Mouse (Mus musculus) frontal cortex, postnatal 25 days (tissue): ENCODE results near the gene Tbc1d19.

Experiments used
- DNase-seq, 2 experiments: peaks; one replicate each; pipeline ENCODE4 v3.0.0; 2022; ENCODE audit warnings: low spot score in 2 of 2

The Tbc1d19 gene

GRCm38 (mm10) chr5:53909201-53909600, 99.8 kb downstream of the Tbc1d19 start:
- DNase-seq = no peak

GRCm38 (mm10) chr5:53920416-53920815, 111.0 kb downstream of the Tbc1d19 start:
- no peak for DNase-seq

- no peak for DNase-seq
These were observed 112.9 kb downstream of the Tbc1d19 start for GRCm38 (mm10) chr5:53922149-53922904.

GRCm38 (mm10) chr5:53924005-53924404, 114.6 kb downstream of the Tbc1d19 start:
- no peak for DNase-seq

- no peak for DNase-seq
These were observed 117.0 kb downstream of the Tbc1d19 start for GRCm38 (mm10) chr5:53926301-53926855.

DNA sequence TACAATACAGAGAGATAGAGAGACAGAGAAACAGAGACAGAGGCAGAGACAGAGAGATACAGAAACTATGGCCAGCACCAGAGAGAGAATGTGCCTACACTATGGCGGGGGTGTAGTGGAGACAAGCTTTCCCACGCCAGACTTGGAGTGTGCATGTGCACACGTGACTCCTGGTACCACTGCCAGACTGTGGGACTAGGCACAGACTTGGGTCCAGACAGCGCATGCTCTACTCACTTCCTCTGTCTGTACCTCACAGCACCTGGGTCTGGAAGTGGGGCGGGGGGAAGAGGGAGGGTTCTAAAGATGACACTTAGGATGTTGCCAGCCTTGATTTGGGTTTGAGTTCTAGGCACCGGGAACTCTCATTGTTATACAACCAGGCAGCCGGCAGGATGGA, 118.5 kb downstream of the Tbc1d19 start:
- DNase-seq = no peak

GRCm38 (mm10) chr5:53928537-53928936, 119.1 kb downstream of the Tbc1d19 start:
- no peak for DNase-seq

- no peak for DNase-seq
These were observed 119.8 kb downstream of the Tbc1d19 start for GRCm38 (mm10) chr5:53929205-53929614.

DNA sequence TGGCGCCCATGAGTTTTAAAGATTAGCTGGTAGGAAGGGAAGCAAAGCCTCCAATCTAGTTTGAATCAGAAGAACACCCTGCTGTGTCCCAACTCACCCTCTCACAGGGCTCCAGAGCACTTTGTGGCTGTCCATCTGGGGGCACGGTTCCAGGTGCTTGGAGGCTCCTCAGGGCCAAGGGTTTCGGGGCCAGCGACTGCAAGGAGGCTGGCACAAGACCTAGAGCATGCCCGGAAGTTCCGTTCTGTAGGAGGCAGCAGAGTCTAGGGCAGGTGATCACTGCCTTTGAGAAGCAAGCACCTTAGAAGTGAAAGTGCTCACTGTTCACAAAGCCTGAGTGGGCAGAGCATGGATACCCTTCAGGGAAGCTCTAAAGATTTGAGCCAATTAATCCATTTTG, 120.4 kb downstream of the Tbc1d19 start:
- DNase-seq = no peak

GRCm38 (mm10) chr5:53931011-53931410, 121.6 kb downstream of the Tbc1d19 start:
- DNase-seq = no peak

- DNase-seq = no peak
These were observed 124.2 kb downstream of the Tbc1d19 start for GRCm38 (mm10) chr5:53933628-53934027.

- no peak for DNase-seq
These were observed 124.6 kb downstream of the Tbc1d19 start for GRCm38 (mm10) chr5:53934040-53934439.

DNA sequence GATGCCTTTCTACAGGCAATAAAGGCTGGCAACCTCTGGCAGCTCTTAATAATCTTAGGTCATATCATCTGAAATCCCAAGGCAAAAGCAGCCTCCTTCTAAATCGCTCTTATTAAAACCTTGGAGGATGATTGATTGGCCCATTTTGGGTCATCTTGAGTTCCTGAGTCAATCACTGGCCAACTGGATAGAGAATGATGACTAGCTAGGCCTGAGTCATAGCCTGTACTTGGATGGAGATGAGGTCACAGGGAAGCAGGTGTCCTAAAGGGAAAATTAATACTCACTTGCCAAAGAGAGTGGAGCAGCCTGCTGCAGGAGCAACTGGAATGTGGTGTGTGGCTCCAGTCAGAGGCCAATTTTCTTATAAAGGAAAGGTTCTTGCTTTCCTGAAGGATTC, 125.4 kb downstream of the Tbc1d19 start:
- DNase-seq = no peak

GRCm38 (mm10) chr5:53937187-53937586, 127.8 kb downstream of the Tbc1d19 start:
- no peak for DNase-seq

- no peak for DNase-seq
These were observed 129.6 kb downstream of the Tbc1d19 start for GRCm38 (mm10) chr5:53939026-53939425.

DNA sequence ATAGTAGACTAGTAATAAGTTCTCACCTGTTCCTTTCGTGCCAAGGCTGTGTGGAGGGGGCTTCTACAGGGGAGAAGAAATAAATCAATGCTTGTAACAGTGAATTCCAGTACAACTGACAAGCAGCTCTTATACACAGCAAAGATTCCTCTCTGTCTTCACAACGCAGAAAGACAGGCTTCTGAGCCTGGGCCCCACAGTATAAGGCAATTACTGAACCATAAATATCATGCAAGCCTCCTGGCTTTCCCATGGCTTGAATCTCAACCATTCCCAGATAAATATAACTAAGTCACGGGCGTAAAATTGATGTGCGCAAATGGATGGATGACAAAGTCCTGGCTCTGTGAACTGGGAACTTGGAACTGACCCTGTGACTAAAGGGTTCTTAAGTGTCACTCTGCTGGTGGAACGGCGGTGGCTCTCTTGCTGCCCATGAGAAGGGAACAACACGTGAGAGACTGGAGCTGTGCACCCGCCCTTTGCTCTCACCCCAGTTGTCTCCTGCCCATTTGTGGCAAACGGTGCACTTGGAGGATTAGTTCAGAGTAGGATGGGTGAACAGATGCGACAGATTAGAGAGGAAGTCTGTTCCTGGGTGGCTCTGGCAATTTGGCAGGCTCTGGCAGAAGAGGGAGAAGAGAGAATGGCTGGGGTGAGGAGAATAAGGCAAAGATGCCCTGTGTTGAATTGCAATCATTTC, 132.1 kb downstream of the Tbc1d19 start:
- no peak for DNase-seq

DNA sequence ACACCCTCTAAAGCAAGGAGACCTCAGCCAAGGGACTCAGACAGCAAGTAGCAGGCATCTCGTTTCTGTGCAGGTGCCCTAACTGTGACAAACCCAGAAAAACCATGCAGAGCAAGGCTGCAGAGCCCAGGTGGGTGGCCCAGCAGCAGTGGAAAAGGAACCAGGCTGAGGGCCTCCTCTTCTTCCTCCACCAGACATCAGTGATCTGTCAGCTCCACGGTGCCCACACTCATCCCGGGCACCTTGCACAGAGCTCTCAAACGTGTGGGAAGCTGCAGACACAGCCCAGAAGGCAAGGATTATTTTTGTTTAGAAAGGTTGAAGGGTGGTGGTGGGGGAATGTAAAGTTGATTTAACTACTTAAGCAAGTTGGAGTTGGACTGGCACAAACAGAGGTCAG, 132.9 kb downstream of the Tbc1d19 start:
- DNase-seq = no peak

DNA sequence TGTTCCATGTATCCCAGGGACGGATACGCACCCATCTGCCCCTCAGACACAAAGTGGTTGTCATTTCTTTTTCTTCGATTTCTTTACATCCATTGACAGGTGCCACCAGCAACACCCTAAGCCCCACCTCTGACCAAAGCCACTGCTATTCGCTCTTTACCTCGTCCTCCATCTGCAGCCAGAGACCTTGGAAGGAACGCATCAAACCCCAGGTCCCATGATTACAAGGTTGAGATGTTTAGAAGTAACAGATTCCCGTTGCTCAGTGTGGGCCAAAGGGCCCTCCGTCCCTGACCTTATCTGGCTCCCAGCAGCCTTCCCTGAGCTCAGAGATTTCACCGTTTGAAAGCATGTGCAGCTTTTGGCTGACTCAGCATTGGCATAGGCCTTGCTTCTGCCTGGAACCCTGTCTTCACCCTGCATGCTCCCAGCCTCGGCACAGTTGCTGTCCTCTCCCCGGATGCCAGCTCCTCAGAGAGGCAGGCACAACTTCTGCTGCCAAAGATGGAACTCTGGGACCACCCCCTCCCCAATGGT, 134.0 kb downstream of the Tbc1d19 start:
- DNase-seq = no peak

DNA sequence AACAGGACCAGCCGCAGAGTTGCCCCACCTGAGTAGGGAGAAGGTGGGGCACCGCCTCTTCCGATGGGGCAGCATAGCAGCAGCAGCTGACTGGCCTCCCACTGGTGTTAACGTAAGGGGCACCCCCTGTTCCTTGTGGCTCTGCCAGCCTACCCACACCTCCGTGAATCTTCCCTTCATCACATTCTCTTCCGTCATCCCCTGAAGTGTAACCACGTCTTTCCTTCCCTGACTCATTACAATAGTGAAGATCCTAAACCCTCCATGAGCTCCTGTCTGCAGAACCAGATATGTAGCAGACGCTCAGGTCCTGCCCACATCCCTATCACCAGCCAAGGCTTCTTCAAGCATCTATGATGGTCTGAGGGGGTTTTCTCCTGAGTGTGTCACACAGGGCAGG, 137.3 kb downstream of the Tbc1d19 start:
- no peak for DNase-seq

- DNase-seq = no peak
These were observed 138.3 kb downstream of the Tbc1d19 start for GRCm38 (mm10) chr5:53947549-53948183.

DNA sequence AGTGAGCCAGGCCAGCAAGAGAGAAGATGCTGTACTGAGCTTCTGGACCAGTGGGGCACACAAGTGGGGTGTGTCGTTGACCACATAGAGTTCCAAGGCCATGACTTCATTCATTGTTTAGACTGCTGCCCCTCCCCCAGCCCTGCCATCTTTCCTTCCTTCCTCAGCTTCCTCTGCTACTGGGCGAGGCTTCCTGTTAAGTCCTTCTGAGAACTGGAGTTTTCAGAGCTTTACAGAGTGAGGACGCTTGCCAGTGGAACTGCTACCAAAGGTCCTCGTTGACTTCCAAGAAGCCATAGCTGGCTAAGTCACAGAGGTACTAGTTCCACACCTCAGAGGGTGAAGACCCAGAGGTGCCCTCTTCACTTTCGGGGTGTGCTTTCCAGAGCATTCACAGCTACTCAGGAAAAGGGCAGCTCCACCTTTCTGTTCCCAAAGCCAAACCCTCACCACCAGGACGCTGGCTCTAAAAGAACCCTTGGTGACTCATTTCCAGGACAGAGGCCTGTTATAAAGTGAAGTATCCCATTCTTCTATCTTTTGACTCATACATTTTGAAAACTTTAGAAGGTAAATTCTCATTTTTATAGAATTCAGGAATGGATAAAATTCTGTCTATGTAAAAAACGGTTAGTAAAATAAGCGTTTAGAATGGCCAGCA, 139.3 kb downstream of the Tbc1d19 start:
- no peak for DNase-seq

DNA sequence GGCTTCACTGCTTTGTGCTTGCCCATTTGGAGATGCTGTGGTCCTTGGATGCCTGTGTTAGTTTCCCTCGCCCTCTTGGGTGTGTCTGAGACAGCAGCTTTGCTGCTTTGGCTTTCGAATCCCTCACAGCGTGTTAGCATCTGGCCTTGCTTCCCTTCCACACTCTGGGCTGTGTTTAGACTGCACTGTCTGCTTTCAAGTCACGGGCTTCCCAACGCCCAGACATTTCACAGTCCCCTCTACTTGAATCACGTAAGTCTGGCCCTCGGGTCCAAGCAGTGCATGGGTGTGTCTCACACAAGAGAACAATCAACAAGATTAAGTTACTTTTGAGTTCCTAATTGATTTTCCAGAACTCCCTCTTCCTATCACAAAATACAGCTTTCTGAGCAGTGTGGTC, 140.8 kb downstream of the Tbc1d19 start:
- no peak for DNase-seq
